ENCODE assay signal across 8 mouse cellular contexts in genomic region chr10:127287936-127288293, GRCm38 (mm10). TPM values are rescaled to one million over a fixed set of nuclear protein-coding genes. Genes with fewer than 3 reads are reported as not detected.
DNase-seq lines count a peak whose midpoint lies in the region; ATAC-seq and TF ChIP-seq lines count a peak whose summit lies in the region.

No protein-coding gene starts in this region.

- peaks cover 22% of the 10 kb centered on the region for H3K4me1 ChIP-seq in testis, adult 2 months (ENCODE audit: control insufficient read depth, insufficient read depth, low read length)
- peaks cover 58% of the 10 kb centered on the region for H3K4me1 ChIP-seq in liver, embryonic 15.5 days (replicated peaks)

- H3K4me2 ChIP-seq in liver, embryonic 15.5 days, result peak overlapping the region; percentile 84

- H3K27ac ChIP-seq in testis, adult 2 months (ENCODE audit: control insufficient read depth, insufficient read depth, low read depth, low read length), result peak overlapping the region; percentile 84
- H3K27ac ChIP-seq in liver, embryonic 15.5 days (replicated peaks), result peak overlapping the region; percentile 98

- H3K36me3 ChIP-seq in testis, adult 2 months (ENCODE audit: control insufficient read depth, insufficient read depth, low read length), result no peaks in the 10 kb centered on the region; the same call in none of the 2 replicates
- H3K36me3 ChIP-seq in liver, embryonic 15.5 days (replicated peaks), result peaks cover 50% of the 10 kb centered on the region

- H3K9me3 ChIP-seq in liver, embryonic 15.5 days (replicated peaks), result no peaks in the 10 kb centered on the region

- H3K9ac ChIP-seq in liver, embryonic 15.5 days, result peak overlapping the region; percentile 85

- peak; percentile 39 for DNase-seq in adrenal gland, postnatal 14 days
- DNase-seq in adrenal gland, adult 8-10 months, result no peak
- DNase-seq in testis, postnatal 10 days (ENCODE audit: low spot score), result no peak
- DNase-seq in urinary bladder, postnatal 25 days (ENCODE audit: low spot score), result no peak
- no peak for DNase-seq in spleen, adult 18-20 months
- DNase-seq in B cell, adult 2 months, result no peak

- WGBS in liver, embryonic 15.5 days (ENCODE audit: insufficient replicate concordance), result 0% methylated on average over 3 of the region's 3 CpGs

- no peak for TF ChIP-seq CTCF in testis, adult 2 months (IDR thresholded peaks at IDR 0.05; ENCODE audit: control insufficient read depth, insufficient read depth, insufficient replicate concordance, low read depth, low read length)

- H3K4me3 ChIP-seq in testis, adult 2 months (ENCODE audit: control insufficient read depth, low read depth, low read length), result peak overlapping the region; percentile 81
- peak overlapping the region; percentile 83 for H3K4me3 ChIP-seq in liver, embryonic 15.5 days (replicated peaks)

- H3K27me3 ChIP-seq in testis, adult 2 months (ENCODE audit: control insufficient read depth, insufficient read depth, low read length), result no peaks in the 10 kb centered on the region
- H3K27me3 ChIP-seq in liver, embryonic 15.5 days, result no peaks in the 10 kb centered on the region

- no peak for TF ChIP-seq POLR2A in testis, adult 2 months (IDR thresholded peaks at IDR 0.05; ENCODE audit: control insufficient read depth, low read depth, low read length)

- ATAC-seq in liver, embryonic 15.5 days (ENCODE audit: insufficient read depth), result no peak

RNA-seq across cellular contexts. Expression of gene Mbd6, which starts 0.9 kb away (rescaled TPM):
- 47.9 and 54.0 TPM in 2 replicates for total RNA-seq in adrenal gland, postnatal 14 days (2021)
- 10 to 100 TPM; 43.1 to 84.1 (median 62.3) TPM for total RNA-seq in adrenal gland, adult 8-10 months (2022)
- 61.3 and 74.1 TPM in 2 replicates for polyA plus RNA-seq in testis, adult 2 months (2012; rRNA removed)
- 7.9 and 8.0 TPM in 2 replicates for polyA plus RNA-seq in liver, embryonic 15.5 days (2015; fragmentation: Nextera tagmentation; extraction: Ambion mirVana)

RNA-seq across cellular contexts. Expression of gene Dctn2, which starts 21.7 kb away (rescaled TPM):
- 142 and 153 TPM in 2 replicates for total RNA-seq in adrenal gland, postnatal 14 days (2021)
- total RNA-seq in adrenal gland, adult 8-10 months (2022), result 100 to 1,000 TPM; 175 to 202 (median 198) TPM
- polyA plus RNA-seq in testis, adult 2 months (2012; rRNA removed), result 391 and 429 TPM in 2 replicates
- polyA plus RNA-seq in liver, embryonic 15.5 days (2015; fragmentation: Nextera tagmentation; extraction: Ambion mirVana), result 69.5 and 75.7 TPM in 2 replicates

RNA-seq across cellular contexts. Expression of gene Mars, which starts 23.7 kb away (rescaled TPM):
- 81.9 and 98.4 TPM in 2 replicates for total RNA-seq in adrenal gland, postnatal 14 days (2021)
- 100 to 1,000 TPM in 1 of 4 experiments, 10 to 100 TPM in 3; 79.7 to 107 (median 92.0) TPM for total RNA-seq in adrenal gland, adult 8-10 months (2022)
- polyA plus RNA-seq in testis, adult 2 months (2012; rRNA removed), result 32.4 and 36.7 TPM in 2 replicates
- polyA plus RNA-seq in liver, embryonic 15.5 days (2015; fragmentation: Nextera tagmentation; extraction: Ambion mirVana), result 109 and 112 TPM in 2 replicates

RNA-seq across cellular contexts. Expression of gene Kif5a, which starts 24.8 kb away (rescaled TPM):
- 7.6 and 11.5 TPM in 2 replicates for total RNA-seq in adrenal gland, postnatal 14 days (2021)
- total RNA-seq in adrenal gland, adult 8-10 months (2022), result 10 to 100 TPM in 3 of 4 experiments, 1 to 10 TPM in 1; 6.8 to 18.6 (median 14.5) TPM
- 3.3 and 3.9 TPM in 2 replicates for polyA plus RNA-seq in testis, adult 2 months (2012; rRNA removed)
- polyA plus RNA-seq in liver, embryonic 15.5 days (2015; fragmentation: Nextera tagmentation; extraction: Ambion mirVana), result 0.06 and 0.21 TPM in 2 replicates

RNA-seq across cellular contexts. Expression of gene Arhgap9, which starts 33.8 kb away (rescaled TPM):
- 2.1 and 15.2 TPM in 2 replicates for total RNA-seq in adrenal gland, postnatal 14 days (2021)
- total RNA-seq in adrenal gland, adult 8-10 months (2022), result 1 to 10 TPM; 2.2 to 5.0 (median 3.6) TPM
- 0.32 and 0.34 TPM in 2 replicates for polyA plus RNA-seq in testis, adult 2 months (2012; rRNA removed)
- polyA plus RNA-seq in liver, embryonic 15.5 days (2015; fragmentation: Nextera tagmentation; extraction: Ambion mirVana), result 14.1 and 14.9 TPM in 2 replicates
